Comparison of ENCODE assay signal across 10 mouse cellular contexts in the genomic region with DNA sequence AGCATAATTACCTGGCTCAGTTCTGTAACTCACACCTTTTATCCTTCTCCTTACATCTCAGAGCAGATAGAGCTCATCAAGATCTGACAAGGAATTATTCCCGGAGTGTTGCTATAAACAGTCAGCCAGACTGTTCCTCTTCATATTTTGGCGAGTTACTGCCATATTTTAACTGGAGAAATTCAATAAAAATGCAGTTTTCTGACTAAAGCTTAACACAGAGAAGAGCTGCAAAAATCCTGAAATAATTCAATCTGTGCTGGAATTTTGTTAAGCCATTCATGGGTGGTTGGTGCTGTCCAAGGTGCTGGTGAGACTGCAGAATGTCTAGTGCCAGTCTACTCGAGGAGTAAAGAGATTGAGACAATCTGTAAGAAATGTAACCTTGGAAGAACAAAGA.
DNase-seq lines count a peak whose midpoint lies in the region; ATAC-seq lines count a peak whose summit lies in the region.
"Had no signal": no experiment of that assay in that cellular context is flagged by ENCODE, and none has a peak within 500 bp of the region (broad histone marks: within the 10 kb centered on the region; RNA-seq: fewer than 3 reads in every experiment).

No protein-coding gene starts in this region.

- H3K4me2 ChIP-seq in midbrain, embryonic 15.5 days, result no peak overlapping the region
- H3K4me2 ChIP-seq: liver, embryonic 13.5 days had no signal

- no peaks in the 10 kb centered on the region for H3K4me1 ChIP-seq in midbrain, embryonic 15.5 days
- H3K4me1 ChIP-seq: liver, embryonic 13.5 days had no signal

- WGBS in midbrain, embryonic 15.5 days, result 47% methylated on average over 3 of the region's 3 CpGs

- no peaks in the 10 kb centered on the region for H3K36me3 ChIP-seq in midbrain, embryonic 15.5 days (replicated peaks)
- H3K36me3 ChIP-seq: liver, embryonic 13.5 days had no signal

- no peak for ATAC-seq in erythroid progenitor cell, adult 5-6 weeks (replicated peaks; ENCODE audit: low FRiP score, poor library complexity, severe bottlenecking)
- no peak for ATAC-seq in midbrain, embryonic 15.5 days (replicated peaks)

- intact Hi-C loops in left cerebral cortex, postnatal 10 days (cut with DNase I), result no loop called here

- no peak overlapping the region for H3K27ac ChIP-seq in midbrain, embryonic 15.5 days
- H3K27ac ChIP-seq: liver, embryonic 13.5 days had no signal

- peak; percentile 8 for DNase-seq in layer of hippocampus, adult 9-11 months
- no peak for DNase-seq in layer of hippocampus, postnatal 14 days (ENCODE audit: low spot score in 2 of 2)
- peak; percentile 82 for DNase-seq in NIH3T3 (ENCODE audit: low read depth)
- peak; percentile 73 for DNase-seq in brain, adult 2 months (ENCODE audit: low read depth, low spot score)
- DNase-seq in left cerebral cortex, postnatal 10 days (ENCODE audit: extremely low spot score in 1 of 2, low spot score in 2 of 2), result peak; percentile 16
- no peak for DNase-seq in cerebellum, postnatal 14 days
- DNase-seq: gastrocnemius, postnatal 25 days; liver, embryonic 13.5 days had no signal

- no peak overlapping the region for H3K4me3 ChIP-seq in midbrain, embryonic 15.5 days
- H3K4me3 ChIP-seq: liver, embryonic 13.5 days had no signal

- no peak overlapping the region for H3K9ac ChIP-seq in midbrain, embryonic 15.5 days
- H3K9ac ChIP-seq: liver, embryonic 13.5 days had no signal

- no peaks in the 10 kb centered on the region for H3K27me3 ChIP-seq in midbrain, embryonic 15.5 days (replicated peaks)
- H3K27me3 ChIP-seq: liver, embryonic 13.5 days had no signal

- H3K9me3 ChIP-seq in midbrain, embryonic 15.5 days, result no peaks in the 10 kb centered on the region
- H3K9me3 ChIP-seq: liver, embryonic 13.5 days had no signal

Comparison
In these comparisons a context has a peak if more than half of its experiments do, and no peak if none do; other contexts are left out.
1. DNase-seq: peak in layer of hippocampus, adult 9-11 months (single experiment), NIH3T3 (single experiment), brain, adult 2 months (single experiment) and left cerebral cortex, postnatal 10 days (2 of 2); none in layer of hippocampus, postnatal 14 days (0 of 2) and cerebellum, postnatal 14 days (0 of 2).